ENCODE assay signal across 8 mouse cellular contexts in genomic region chr15:98609331-98610130, GRCm38 (mm10). TPM values are rescaled to one million over a fixed set of nuclear protein-coding genes. Genes with fewer than 3 reads are reported as not detected.
DNase-seq lines count a peak whose midpoint lies in the region; ATAC-seq lines count a peak whose summit lies in the region.

Gene Adcy6, minus strand, starts transcription at chr15:98610076.

- ATAC-seq in hematopoietic stem cell, adult 5-6 weeks (replicated peaks in 1 of 2; ENCODE audit: insufficient read depth in 1 of 2, low FRiP score in 2 of 2, low TSS enrichment in 1 of 2, low read depth in 1 of 2, poor library complexity in 2 of 2, severe bottlenecking in 2 of 2): 0 out of 4 replicates have a peak, but pooled peaks have one; percentile 27 to 44
- peak; percentile 82 for ATAC-seq in lung, embryonic 15.5 days (ENCODE audit: borderline replicate concordance, extremely low read depth, low FRiP score, low TSS enrichment)

- H3K4me2 ChIP-seq in lung, embryonic 15.5 days: peak within 1 kb of the TSS; percentile 94

- WGBS in lung, embryonic 15.5 days: under 1% methylated on average over 69 of the region's 75 CpGs

- peak within 1 kb of the TSS; percentile 97 for H3K27ac ChIP-seq in lung, embryonic 15.5 days

- peak within 1 kb of the TSS; percentile 88 for H3K4me3 ChIP-seq in lung, embryonic 15.5 days

- peaks cover 1% of the 10 kb centered on the region; the same call in 1 of the 2 replicates for H3K36me3 ChIP-seq in lung, embryonic 15.5 days

- no peaks in the 10 kb centered on the region for H3K27me3 ChIP-seq in lung, embryonic 15.5 days

- H3K4me1 ChIP-seq in lung, embryonic 15.5 days: peaks cover 32% of the 10 kb centered on the region

- DNase-seq in NIH3T3 (ENCODE audit: low read depth): peak; percentile 77
- peak; percentile 81 to 85 for DNase-seq in cerebellum, postnatal 14 days
- DNase-seq in frontal cortex, postnatal 10 days (ENCODE audit: low spot score in 2 of 2): peak; percentile 81
- DNase-seq in layer of hippocampus, adult 9-11 months: peak; percentile 72
- peak; percentile 67 for DNase-seq in ovary, postnatal 14 days (ENCODE audit: low spot score)
- DNase-seq in thymus, postnatal 36 days: peak; percentile 82 to 89

- no peaks in the 10 kb centered on the region for H3K9me3 ChIP-seq in lung, embryonic 15.5 days

- peak within 1 kb of the TSS; percentile 91 for H3K9ac ChIP-seq in lung, embryonic 15.5 days

RNA-seq across cellular contexts. Expression of gene Adcy6, which starts in this region (rescaled TPM):
- total RNA-seq in hematopoietic stem cell, adult 5-6 weeks (2017): 14.1 and 17.3 TPM in 2 replicates
- 22.4 and 23.2 TPM in 2 replicates for polyA plus RNA-seq in lung, embryonic 15.5 days (2015; fragmentation: Nextera tagmentation; extraction: Ambion mirVana)

Comparison
In these comparisons a context has a peak if more than half of its experiments do, and no peak if none do; other contexts are left out.
1. Peak in every context shown above with its lines: DNase-seq, ATAC-seq, H3K4me3 ChIP-seq and H3K27ac ChIP-seq.